Mouse (Mus musculus) cerebellum, adult 2 months (tissue): Measurements from ENCODE around the gene Usp47. TPM values are rescaled to one million over a fixed set of nuclear protein-coding genes. Genes with fewer than 3 reads are reported as not detected.

Experiments used
- DNase-seq, 2 experiments: peaks; one replicate each; pipeline ENCODE4 v3.0.0; 2021
- H3K27ac ChIP-seq: fragments of 200-500 bp; 2 replicates; pipeline ENCODE4 v1.5.1; 2012; ENCODE audit warnings: low read length, control low read depth, inconsistent platforms; ENCODE audit not compliant: insufficient read depth
- H3K27me3 ChIP-seq: fragments of 200-500 bp; 2 replicates; pipeline ENCODE4 v1.6.1; 2012; ENCODE audit warnings: inconsistent platforms, mild to moderate bottlenecking, low read length, moderate library complexity; ENCODE audit not compliant: control insufficient read depth, insufficient read depth
- H3K4me1 ChIP-seq: fragments of 200-500 bp; 2 replicates; pipeline ENCODE4 v1.6.1; 2011; ENCODE audit warnings: low read length; ENCODE audit not compliant: control insufficient read depth, insufficient read depth
- H3K4me3 ChIP-seq: fragments of 200-500 bp; replicated peaks from 2 replicates; pipeline ENCODE3; 2011; ENCODE audit warnings: mild to moderate bottlenecking, low read depth, low read length, control low read depth; ENCODE audit not compliant: insufficient read depth
- CTCF ChIP-seq: fragments of 200-500 bp; IDR thresholded peaks from 2 replicates; pipeline ENCODE4 v1.5.1; 2011; ENCODE audit warnings: low read depth, mild to moderate bottlenecking, control low read depth, low read length, moderate library complexity, borderline replicate concordance; ENCODE audit not compliant: insufficient read depth
- POLR2A ChIP-seq: fragments of 200-500 bp; IDR thresholded peaks from 2 replicates; pipeline ENCODE4 v1.6.1; 2011; ENCODE audit warnings: low read length, control low read depth, borderline replicate concordance; ENCODE audit not compliant: insufficient read depth
- WGBS: fragments of 180-500 bp; shearing (Covaris S2); methylation state at CpG from one replicate; pipeline ENCODE4 v1.1.7; 2018; 5-methylcytosine and 5-hydroxymethylcytosine counted together
- polyA plus RNA-seq: library from polyadenylated mRNA; depleted of rRNA; stranded (reverse); fragments of >200 nt; gene quantifications from 2 replicates; pipeline ENCODE4 v1.2.3, GENCODE M21; 2012

Usp47 gene
- polyA plus RNA-seq, 1 experiment: 45.1 TPM

DNA sequence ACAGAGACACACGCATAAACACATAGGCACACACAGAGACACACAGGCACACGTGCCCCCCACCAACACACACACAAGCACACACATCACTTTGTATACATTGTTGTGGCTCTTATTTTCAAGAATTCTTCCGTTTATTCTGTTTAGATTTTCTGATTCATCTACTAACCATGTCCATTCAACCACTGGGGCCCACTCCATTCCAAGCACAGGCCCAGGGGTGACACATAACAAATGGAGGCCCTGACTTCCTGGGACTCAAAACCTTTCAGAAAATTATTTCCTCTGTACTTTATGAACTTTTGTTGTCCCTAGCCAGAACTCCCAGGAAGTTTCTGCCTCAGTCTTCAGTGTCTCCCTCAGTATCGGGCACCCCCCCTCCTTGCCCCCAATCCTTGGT is 111.9 kb downstream of the Usp47 start:
- 97% methylated on average over 4 of the region's 4 CpGs for WGBS
- no peak for DNase-seq
- no peak overlapping the region for H3K27ac ChIP-seq
- no peak overlapping the region for H3K4me3 ChIP-seq
- H3K27me3 ChIP-seq: no peaks in the 10 kb centered on the region
- TF ChIP-seq CTCF (no peak), POLR2A (no peak)
- H3K4me1 ChIP-seq: peaks cover 4% of the 10 kb centered on the region; the same call in 1 of the 2 replicates

GRCm38 (mm10) chr7:112136537-112136936 is 113.2 kb downstream of the Usp47 start:
- TF ChIP-seq POLR2A (no peak), CTCF (no peak)
- WGBS: 86% methylated on average over 5 of the region's 5 CpGs

GRCm38 (mm10) chr7:112138168-112138508 is 114.8 kb downstream of the Usp47 start:
- no peak for DNase-seq
- TF ChIP-seq CTCF (no peak), POLR2A (no peak)
- Histone ChIP-seq H3K4me3 (no peak overlapping the region), H3K4me1 (no peaks in the 10 kb centered on the region), H3K27me3 (no peaks in the 10 kb centered on the region), H3K27ac (no peak overlapping the region)
- WGBS: 91% methylated on average over 7 of the region's 7 CpGs

More at GRCm38 (mm10) chr7:112136537-112136936, 113.2 kb downstream of the Usp47 start:
- no peak for DNase-seq
- H3K27ac ChIP-seq: no peak overlapping the region
- no peaks in the 10 kb centered on the region for H3K4me1 ChIP-seq
- H3K27me3 ChIP-seq: no peaks in the 10 kb centered on the region
- no peak overlapping the region for H3K4me3 ChIP-seq

DNA sequence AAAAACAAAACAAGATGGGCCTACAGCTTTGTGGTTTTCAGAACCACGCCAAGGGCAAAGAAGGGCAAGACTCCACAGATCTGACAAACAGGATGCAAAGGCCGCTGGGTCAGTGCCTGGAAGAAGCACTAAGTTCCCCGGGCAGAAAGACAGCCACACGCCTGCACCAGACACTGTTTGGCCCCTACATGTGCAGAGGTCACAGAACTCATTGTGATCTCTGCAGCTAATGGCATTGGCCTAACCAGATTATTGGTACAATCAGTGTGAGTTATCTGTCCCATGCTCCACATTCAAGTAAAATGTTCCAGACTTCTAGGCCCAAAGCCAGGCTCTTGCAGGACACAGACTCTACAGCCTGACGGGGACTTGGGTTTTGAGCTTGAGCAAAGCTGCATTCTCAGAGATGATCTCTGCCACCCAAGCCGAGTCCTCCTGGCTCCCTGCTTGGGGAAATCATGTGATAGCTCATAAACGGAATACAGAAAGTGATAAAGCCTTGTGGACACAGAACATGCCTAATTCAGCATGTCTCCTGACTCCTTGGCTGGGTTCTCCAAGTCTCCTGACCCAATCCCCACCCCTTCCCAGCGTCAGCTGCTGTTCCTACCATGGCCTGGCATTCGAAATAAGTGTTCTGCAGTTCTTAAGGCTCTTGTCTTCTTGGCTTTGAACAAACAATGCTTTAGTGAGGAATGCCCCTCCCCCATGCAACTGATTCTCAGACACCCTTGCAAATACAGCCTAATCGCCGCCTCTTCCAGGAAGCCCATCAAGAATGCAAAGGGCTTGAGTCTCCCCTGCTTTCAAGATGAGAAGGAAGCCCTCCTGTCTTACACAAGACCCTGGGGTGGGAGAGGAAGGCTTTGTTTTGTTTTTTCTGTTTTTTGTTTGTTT is 115.5 kb downstream of the Usp47 start:
- Histone ChIP-seq H3K4me3 (no peak overlapping the region), H3K4me1 (no peaks in the 10 kb centered on the region), H3K27ac (no peak overlapping the region), H3K27me3 (no peaks in the 10 kb centered on the region)
- 83% methylated on average over 11 of the region's 11 CpGs for WGBS
- TF ChIP-seq CTCF: no peak
- no peak for TF ChIP-seq POLR2A
- DNase-seq: no peak

- H3K27me3 ChIP-seq: no peaks in the 10 kb centered on the region
- DNase-seq: no peak
- no peak for TF ChIP-seq POLR2A
- no peak for TF ChIP-seq CTCF
- H3K4me3 ChIP-seq: no peak overlapping the region
- no peak overlapping the region for H3K27ac ChIP-seq
- no peaks in the 10 kb centered on the region for H3K4me1 ChIP-seq
- 98% methylated on average over 2 of the region's 2 CpGs for WGBS
These were observed 117.4 kb downstream of the Usp47 start for GRCm38 (mm10) chr7:112140725-112141124.

GRCm38 (mm10) chr7:112142616-112143015 is 119.3 kb downstream of the Usp47 start:
- no peaks in the 10 kb centered on the region for H3K4me1 ChIP-seq
- DNase-seq: no peak
- no peak overlapping the region for H3K27ac ChIP-seq
- no peak for TF ChIP-seq POLR2A
- TF ChIP-seq CTCF: no peak
- 57% methylated on average over 3 of the region's 3 CpGs for WGBS
- no peak overlapping the region for H3K4me3 ChIP-seq
- H3K27me3 ChIP-seq: no peaks in the 10 kb centered on the region

GRCm38 (mm10) chr7:112143090-112143500 is 119.8 kb downstream of the Usp47 start:
- Histone ChIP-seq H3K27ac (no peak overlapping the region), H3K4me1 (no peaks in the 10 kb centered on the region), H3K4me3 (no peak overlapping the region), H3K27me3 (no peaks in the 10 kb centered on the region)
- 71% methylated on average over 7 of the region's 7 CpGs for WGBS
- TF ChIP-seq POLR2A (no peak), CTCF (no peak)
- no peak for DNase-seq

- Histone ChIP-seq H3K4me3 (no peak overlapping the region), H3K27ac (no peak overlapping the region), H3K4me1 (no peaks in the 10 kb centered on the region), H3K27me3 (no peaks in the 10 kb centered on the region)
- no peak for DNase-seq
- 72% methylated on average over 4 of the region's 4 CpGs for whole genome bisulfite sequencing
- TF ChIP-seq CTCF: no peak
- no peak for TF ChIP-seq POLR2A
These were observed 120.7 kb downstream of the Usp47 start for GRCm38 (mm10) chr7:112143978-112144377.
